Comparison of ENCODE assay signal across 23 mouse cellular contexts in the genomic region with DNA sequence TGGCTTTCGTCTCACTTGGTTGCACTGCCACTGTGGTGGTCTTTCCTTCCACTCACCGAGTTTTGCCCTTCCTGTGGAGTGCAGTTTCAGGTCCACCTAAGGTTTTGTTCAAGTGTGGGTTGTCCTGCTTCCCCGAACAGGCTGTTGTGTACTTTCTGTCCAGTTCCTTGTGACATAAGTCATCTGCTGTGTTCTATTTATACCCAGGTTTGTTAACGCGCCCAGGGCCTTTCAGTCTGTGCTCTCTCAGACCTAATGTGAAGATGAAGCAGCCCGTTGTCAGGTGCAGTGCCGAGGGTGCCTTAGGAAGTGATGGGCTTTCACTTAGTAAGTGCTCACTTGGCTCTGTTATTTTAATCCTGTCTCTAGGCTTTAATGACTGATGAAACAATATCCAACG.
"Had no signal": no experiment of that assay in that cellular context is flagged by ENCODE, and none has a peak within 500 bp of the region (broad histone marks: within the 10 kb centered on the region; RNA-seq: fewer than 3 reads in every experiment).

No protein-coding gene starts in this region.

- H3K9ac ChIP-seq: limb, embryonic 13.5 days; liver, embryonic 12.5 days; liver, embryonic 15.5 days; lung, embryonic 15.5 days; neural tube, embryonic 12.5 days; neural tube, embryonic 15.5 days; stomach, embryonic 15.5 days had no signal

- ATAC-seq: liver, embryonic 12.5 days had no signal

- H3K4me2 ChIP-seq: limb, embryonic 13.5 days; liver, embryonic 12.5 days; liver, embryonic 15.5 days; lung, embryonic 15.5 days; neural tube, embryonic 12.5 days; neural tube, embryonic 15.5 days; stomach, embryonic 15.5 days had no signal

- H3K9me3 ChIP-seq: limb, embryonic 10.5 days; limb, embryonic 13.5 days; liver, embryonic 12.5 days; liver, embryonic 15.5 days; lung, embryonic 15.5 days; megakaryocyte, embryonic 14.5 days; midbrain, embryonic 10.5 days; neural tube, embryonic 12.5 days; neural tube, embryonic 15.5 days; stomach, embryonic 15.5 days had no signal

- H3K4me1 ChIP-seq: limb, embryonic 10.5 days; limb, embryonic 13.5 days; liver, embryonic 12.5 days; liver, embryonic 15.5 days; lung, embryonic 15.5 days; megakaryocyte, embryonic 14.5 days; midbrain, embryonic 10.5 days; neural tube, embryonic 12.5 days; neural tube, embryonic 15.5 days; stomach, embryonic 15.5 days had no signal

- H3K4me3 ChIP-seq: limb, embryonic 10.5 days; limb, embryonic 13.5 days; liver, embryonic 12.5 days; liver, embryonic 15.5 days; lung, embryonic 15.5 days; megakaryocyte, embryonic 14.5 days; midbrain, embryonic 10.5 days; neural tube, embryonic 12.5 days; neural tube, embryonic 15.5 days; stomach, embryonic 15.5 days had no signal

- DNase-seq: kidney, postnatal 14 days; kidney, postnatal 4 days; layer of hippocampus, adult 9-11 months; liver; lung, adult 18-20 months; lung, postnatal 10 days; lung, postnatal 36 days; midbrain, embryonic 14.5 days; right cerebral cortex, adult 18-20 months; right cerebral cortex, postnatal 14 days; right cerebral cortex, postnatal 4 days; spleen, adult 18-20 months; thymus, postnatal 25 days had no signal

- H3K27ac ChIP-seq: limb, embryonic 10.5 days; limb, embryonic 13.5 days; liver, embryonic 12.5 days; liver, embryonic 15.5 days; lung, embryonic 15.5 days; midbrain, embryonic 10.5 days; neural tube, embryonic 12.5 days; neural tube, embryonic 15.5 days; stomach, embryonic 15.5 days had no signal

- H3K27me3 ChIP-seq: limb, embryonic 13.5 days; liver, embryonic 12.5 days; liver, embryonic 15.5 days; lung, embryonic 15.5 days; megakaryocyte, embryonic 14.5 days; neural tube, embryonic 12.5 days; neural tube, embryonic 15.5 days; stomach, embryonic 15.5 days had no signal
